Mouse (Mus musculus) cerebellum, adult (tissue): ENCODE measurements around the gene a.
"Not testable (repeated sequence)": the region's sequence is repeated elsewhere in the genome, so short reads cannot be mapped to it uniquely, and the experiment has no call there.

Experiments used
- ATAC-seq: cut with Nextera tagmentation; 2 replicates; pipeline ENCODE4 v1.9.2; 2017; ENCODE audit warnings: mild to moderate bottlenecking, moderate library complexity, mixed read lengths; ENCODE audit not compliant: insufficient number of reproducible peaks, low FRiP score, low TSS enrichment

Gene a

DNA sequence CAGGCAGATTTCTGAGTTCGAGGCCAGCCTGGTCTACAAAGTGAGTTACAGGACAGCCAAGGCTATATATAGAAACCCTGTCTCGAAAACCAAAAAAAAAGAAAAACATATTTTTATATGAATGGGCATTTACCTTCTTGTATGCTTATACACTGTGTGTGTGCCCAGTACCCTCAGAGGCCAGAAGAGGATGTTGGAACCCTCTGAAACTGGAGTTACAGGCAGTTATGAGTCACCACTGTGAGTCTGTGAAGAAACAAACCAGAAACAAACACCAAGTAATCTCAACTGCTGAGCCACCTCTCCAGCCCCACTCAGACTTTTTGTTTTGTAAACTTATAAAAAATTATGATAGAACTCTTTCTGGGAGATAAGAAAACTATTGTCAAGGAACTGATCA, 255.6 kb downstream of the a start:
- no peak for ATAC-seq

DNA sequence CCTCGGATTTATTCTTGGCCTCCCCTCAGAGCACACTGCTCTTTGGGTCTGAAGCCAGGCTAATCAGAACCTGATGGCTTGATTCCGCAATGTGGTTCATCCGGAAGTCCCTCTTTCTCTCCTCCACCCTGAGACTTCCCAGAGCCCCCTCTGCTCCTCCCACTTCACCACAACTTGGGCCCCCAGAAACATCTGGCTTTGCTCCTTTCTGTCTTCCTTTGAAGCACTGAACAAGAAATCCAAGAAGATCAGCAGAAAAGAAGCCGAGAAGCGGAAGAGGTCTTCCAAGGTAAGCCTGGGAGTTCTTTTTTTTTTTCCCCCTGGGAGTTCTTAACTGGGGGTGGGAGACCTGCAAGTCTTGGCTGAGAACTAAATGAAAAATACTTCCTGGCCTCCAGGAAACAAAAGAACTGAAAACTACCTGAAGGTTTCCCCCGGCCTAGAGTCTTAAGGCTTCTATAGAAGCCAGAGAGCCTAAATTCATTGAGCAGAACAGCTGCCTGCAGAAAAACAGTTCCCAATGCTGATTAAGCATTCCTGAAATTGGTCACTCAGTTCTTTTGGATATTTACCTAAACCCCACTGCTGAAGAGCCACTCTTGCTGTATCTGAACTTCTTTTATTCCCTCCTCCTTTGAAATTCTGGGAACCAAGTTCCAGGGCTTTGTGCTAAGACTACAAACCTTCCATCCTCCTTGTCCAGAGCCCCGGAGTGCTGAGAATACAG, 256.4 kb downstream of the a start:
- ATAC-seq = no peak

DNA sequence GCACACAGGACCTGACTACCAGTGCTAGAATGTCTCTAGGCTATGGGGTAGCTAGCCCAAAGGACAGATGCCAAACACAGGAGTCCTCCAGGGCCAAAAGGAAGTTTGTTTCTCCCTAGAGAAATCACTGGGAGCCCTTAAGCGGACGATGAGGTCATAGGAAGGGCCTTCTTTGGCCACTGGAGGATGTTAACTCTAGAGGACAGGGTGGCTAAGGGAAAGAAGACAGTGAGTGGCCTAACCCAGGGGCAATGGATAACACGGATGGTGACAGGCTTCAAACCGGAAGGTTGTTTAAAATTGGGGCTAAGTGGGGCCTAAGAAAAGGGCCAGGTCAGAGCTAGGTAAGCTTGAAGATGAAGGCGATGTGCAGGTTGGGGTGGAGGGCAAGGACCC, 258.9 kb downstream of the a start:
- no peak; the same call in 1 of the 2 replicates for ATAC-seq

DNA sequence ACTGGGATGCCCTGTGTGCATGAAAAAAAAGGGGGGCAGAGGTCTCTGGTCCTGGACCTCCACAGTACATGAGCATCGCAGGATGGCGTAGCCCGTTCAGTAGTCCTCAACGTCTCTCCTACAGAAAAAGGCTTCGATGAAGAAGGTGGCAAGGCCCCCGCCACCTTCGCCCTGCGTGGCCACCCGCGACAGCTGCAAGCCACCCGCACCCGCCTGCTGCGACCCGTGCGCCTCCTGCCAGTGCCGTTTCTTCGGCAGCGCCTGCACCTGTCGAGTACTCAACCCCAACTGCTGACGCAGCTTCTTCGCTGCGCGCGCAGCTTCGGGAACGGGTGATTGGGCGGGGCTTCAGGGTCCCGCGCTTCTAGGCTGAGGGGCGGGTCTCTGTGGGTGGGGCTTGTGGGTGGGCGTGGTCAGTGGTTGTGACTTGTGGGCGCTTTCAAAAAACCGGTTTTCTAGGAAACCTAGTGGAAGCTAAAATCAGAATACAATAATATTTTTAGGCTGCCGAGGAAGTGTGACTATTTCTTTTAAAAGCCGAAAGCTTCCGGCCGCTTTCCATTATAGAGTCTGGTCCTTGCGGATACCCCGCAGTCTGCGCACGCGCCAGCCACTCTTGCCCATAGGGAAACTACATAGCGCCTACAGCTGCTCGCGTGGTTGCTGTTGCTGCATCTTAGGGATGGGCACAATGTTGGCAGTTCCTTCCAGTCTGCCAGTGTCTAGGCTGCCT, 259.5 kb downstream of the a start:
- ATAC-seq = peak; percentile 90

DNA sequence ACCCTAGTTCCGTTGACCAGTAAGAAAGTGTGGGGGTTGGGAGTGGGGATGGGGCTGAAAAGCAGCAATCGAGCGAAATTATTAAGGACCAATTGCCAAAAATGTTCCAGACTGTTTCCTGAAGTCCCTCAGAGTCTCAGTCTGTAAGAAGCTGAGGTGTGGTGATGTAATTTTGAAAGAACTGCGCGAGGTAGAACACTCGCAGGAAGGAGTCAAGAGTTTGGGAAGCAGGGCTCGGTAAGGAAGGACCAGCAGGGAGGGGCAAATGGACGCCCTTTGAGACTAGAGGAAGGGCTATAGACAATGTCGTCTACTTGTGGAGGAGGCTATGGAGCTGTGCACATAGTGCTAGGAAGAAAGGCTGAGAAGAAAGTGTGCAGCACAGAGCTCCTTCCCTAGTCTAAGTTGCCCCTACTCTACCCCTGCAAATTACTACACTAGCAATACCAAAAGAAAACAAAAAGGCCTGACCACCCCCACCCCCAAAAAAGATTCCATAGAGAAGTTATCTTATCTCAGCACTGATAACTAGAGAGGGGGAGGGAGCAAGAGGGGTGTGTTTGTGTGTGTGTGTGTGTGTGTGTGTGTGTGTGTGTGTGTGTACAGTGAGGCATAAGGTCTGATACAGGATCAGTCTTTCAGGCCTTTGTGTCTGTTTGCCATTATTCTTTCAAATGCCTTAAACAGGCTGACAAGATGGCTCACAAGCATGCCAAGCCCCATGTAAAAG, 260.6 kb downstream of the a start:
- no peak for ATAC-seq

DNA sequence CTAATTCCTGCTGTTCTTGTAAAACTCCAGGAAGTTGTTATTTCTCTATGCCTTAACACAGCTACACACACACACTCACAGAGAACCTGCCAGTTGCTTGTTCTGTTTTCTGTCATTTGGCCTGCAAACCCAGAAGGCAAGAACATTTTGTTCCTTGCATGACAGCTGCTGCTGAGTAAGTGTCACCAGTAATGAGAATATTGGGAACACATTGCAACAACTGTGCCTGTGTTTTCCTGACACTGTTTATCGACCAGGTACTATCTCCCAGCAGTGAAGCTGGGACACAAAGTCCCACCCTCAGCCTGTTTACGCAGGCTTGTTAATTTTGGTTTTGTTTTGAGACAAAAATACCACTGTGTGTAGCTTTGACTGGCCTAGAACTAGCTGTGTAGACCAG, 261.5 kb downstream of the a start:
- no peak for ATAC-seq

DNA sequence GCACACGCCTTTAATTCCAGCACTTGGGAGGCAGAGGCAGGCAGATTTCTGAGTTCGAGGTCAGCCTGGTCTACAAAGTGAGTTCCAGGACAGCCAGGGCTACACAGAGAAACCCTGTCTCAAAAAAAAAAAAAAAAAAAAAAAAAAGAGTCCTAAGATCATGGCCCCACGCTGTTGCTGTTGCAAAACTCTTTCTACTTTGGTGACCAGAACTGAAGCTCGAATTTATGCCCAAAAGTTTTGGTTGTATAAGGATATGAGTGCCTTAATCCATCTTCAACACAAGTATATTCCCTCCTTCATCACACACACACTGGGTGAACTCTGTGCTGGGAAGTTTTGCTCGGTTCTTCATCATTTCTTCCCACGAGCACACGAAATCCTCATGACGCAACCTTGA, 262.3 kb downstream of the a start:
- ATAC-seq = not testable (repeated sequence)

DNA sequence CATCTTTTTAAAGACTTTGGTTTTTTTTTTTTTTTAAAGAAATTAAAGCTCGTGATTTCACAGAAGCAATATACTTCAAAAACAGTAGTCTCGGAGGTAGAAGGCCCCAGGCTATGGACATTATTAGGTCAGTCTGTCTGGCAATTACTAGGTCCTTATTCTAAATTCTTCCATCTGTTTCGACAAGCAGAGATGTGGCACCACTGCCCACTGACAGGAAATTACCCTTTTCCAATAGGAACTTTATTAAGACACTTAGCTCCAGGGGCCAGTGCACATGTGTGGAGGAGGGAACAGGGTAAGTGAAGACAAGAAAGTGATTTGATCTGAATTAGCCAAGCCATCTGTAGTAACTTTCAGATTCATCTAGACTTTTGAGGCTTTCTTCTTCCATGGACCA, 263.5 kb downstream of the a start:
- no peak for ATAC-seq

DNA sequence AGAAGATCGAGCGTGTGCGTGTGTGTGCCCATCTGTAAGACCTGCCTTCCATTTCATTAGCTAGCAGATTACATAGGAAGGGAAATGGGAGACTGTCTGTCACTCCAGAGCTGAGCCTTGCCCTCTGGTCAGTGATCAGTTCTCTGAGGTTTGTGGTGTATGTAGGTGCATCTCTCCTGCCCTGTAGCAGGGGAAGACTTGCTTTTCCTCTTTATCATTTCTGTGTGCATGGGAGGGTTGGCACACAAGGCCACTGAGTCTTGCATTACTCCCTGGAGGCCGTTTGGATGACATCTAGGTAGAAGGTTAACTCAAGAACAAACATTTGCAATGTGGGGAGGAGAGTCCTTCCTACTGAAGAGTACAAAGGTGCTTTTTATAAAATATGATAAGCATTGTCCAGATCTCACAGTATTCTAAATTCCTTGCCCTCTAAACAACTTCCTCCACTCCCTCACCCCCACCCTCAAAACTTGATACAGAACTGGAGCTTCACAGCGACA, 264.9 kb downstream of the a start:
- ATAC-seq = no peak

DNA sequence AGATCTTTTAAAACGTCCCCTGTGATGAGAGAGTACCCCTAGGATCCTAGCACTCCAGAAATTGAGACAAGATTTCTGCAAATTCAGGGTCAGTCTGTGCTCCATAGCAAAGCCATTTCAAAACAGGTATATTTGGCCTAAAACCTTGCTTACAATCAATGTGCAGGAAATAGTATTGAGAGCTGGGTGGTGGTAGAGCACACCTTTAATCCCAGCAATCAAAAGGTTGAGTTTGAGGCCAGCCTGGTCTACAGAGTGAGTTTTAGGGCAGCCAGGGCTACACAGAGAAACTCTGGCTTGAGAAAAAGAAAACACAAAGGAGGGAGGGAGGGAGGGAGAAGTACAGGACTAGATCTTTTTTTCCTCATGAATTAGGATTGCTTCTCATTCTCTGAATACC, 266.2 kb downstream of the a start:
- no peak for ATAC-seq

DNA sequence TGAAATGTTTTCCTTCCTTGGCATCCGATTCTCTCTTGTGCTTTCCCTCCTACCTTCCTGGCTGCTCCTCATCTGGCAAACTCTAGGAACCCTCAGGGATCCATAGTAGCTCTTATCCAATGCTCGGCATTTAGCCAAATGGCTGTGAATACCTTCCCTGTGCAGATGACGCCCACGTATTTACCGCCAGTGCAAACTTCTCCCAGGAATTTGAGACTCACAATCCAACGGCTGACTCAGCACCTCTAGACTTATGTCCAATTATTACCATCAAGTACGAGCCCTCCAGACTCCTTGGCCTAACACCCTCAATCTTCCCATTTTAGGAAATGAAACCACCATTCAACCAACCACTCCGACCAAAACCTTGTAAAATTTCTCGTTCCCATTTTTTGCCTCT, 279.8 kb downstream of the a start:
- no peak for ATAC-seq

DNA sequence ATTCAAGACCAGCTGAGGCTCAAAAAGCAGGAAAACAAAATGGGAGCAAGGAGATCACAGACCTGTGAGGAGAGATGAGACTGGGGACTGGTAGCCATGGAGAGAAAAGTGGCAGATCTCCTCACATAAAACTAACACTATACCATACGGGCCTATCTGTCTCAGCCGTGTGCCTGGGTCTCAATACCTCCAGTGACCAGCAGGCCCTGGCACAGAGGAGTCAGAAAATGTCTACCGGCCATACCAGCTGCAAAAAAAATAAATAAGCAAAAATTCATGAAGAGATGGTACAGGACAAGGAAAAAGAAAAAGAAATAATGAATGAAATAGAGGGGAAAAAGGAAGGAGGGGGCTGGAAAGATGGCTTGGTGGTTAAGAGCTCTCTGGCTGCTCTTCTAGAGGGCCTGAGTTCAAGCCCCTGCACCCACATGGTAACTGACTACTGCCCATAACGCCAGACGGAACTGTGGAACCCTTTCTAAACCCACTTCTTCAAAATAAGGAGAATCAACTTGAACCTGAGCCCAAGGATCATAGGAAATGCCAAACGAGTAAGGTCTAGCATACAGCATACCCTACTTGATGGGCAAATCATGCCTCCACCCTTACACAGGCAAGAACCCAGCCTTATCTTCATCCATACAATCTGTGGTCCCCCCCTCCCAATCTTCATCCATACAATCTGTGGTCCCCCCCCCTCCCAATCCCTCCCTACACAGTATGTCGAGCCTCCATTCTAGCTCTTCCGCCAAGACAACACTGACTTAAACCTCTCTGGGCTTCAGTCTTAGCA, 281.3 kb downstream of the a start:
- no peak for ATAC-seq

DNA sequence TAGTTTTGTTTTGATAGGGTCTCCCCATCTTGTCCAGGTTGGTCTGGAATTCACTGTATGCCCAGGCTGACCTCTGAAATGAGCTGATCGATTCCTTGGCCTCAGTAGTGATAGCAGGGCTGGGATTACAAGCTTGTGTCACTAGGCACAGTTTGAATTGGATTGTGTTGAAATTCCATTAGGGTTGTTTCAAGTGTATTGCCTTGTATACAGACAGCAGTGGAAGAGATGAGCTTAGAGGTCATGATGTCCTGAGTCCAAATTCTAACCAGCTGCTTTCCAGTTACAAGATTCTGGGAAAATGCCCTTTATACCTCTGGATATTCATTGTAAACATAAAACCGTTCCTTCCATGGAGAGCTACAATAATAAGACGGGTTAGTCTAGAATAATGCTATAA, 282.1 kb downstream of the a start:
- no peak for ATAC-seq

DNA sequence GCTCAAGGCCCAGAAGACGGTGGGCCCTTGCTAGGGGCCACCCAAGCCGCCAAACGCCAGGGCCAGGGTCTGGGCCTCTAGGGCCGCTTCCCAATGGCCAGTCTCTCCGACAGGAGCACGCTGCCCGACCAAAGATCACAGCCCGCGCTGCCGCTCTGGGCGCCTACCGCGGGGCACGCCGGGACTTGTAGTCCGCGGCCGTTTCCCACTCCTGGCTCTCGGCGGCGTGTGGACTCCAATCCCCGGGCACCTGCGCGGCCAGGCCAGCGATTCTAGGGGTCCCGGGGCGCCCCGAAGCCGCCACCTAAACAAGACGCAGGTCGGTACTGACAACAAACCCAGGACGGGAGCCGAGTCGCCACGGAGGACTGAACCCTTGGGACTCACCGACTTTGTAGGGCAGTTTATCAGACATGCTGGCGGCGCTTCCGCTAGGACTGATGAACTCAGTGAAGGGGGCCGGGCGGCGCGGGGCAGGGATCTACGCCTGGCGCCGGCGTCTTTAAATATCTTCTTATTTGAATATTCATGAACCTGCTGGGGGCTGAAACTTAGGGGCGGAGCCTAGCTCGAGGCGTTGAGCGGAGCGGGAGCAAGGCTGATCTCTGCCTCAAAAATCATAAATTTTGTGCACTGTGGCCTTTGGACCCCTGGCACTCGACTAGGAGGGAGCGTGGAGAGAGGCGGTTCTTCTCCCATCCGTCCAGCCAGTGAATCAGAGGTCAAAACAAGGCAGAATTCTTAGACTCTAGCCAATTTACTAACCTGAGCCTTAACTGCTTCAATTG, 283.0 kb downstream of the a start, which contains the start of gene Ahcy:
Ahcy (minus strand) TSS at position 520 of the 788 bp plus-strand sequence.
- peak; percentile 95 for ATAC-seq

DNA sequence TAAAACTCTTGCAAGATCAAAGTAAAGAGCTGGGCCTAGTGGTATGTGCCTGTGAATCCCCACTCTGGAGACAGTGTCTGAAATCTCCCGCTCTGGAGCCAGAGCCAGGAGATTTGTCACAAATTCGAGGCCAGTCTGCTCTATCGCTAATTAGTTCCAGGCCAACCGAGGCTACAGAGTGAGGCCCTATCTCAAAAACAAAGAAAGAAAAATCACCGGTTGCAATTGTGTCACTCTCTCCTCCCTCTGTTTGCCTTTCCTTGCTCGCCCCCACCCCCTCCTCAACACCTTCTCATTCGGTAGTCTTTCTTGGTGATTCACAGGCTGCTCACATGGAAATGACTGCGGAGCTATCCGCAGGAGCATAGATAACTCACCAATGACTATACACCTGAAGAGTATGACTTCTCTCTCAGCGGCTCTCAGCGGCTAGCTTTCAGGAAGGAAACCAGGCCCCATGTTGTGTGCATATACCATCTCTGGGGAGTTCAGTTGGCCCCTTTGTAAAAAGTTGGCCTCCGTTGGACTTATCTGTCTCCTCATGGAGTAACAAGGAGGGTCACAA, 283.6 kb downstream of the a start:
- no peak for ATAC-seq

DNA sequence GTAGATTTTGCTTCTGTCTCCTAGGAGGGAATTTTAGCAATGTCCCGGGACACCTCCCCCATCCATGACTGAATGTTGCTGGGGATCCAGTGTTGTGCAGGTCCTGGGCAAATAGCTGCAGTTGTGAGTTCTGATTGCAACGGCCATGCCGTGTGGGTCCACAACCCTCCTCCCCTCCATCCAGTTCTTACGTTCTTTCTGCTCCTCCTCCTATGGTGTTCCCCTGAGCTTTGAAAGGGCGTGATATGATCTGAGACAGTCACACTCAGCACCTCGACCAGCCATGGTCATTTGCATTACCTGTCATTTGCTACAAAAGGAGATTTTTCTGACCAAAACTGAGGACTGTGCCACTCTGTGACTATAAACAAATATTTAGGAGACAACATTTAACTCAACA, 284.4 kb downstream of the a start:
- ATAC-seq = no peak

DNA sequence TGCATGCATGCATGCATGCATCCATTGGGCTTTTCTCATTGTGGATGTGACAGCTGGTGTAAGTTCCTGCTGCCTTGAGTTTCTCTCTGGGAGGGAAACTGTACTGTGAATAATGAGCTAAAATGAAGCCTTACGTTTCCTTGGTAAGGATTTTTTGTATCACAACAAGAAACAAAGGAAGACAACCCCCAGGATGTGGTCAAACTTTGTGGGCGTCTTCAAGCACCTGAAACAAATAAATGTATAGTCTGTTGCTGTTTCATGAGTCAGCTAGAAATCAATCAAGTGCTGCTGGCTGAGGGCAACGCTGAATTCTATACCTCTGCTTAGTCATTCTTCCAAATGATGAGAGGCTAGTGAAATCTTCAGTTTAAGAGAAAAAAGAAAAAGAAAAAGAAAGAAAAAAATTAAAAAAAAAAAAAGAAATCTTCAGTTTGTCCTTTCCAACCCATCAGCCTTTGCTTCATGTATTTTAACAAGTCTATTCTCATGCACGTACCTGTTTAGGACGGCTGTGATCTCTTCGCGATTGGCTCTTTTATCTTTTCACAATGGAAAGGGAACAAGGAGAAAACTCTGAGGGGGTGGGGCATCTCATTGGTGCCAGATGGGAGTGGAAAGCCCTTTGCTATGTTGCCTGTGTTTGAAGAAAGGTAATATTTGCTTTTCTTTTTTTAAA, 288.4 kb downstream of the a start:
- ATAC-seq = no peak

DNA sequence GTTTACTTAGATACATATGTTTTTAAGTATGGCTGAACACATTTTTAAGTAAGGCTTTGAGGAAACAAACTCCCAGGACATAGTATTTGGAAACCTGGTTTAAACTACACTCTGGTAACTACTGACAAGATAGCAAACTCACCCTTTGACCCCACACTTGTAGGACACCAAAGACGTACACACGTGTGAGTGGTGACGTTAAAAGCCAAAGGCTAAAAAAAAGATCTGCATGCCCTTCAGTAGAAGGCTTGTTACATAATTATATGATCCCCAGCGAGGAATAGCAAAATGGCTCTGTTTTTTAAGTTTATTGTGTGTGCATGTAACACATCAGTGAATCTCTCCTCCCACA, 289.0 kb downstream of the a start:
- ATAC-seq = no peak

DNA sequence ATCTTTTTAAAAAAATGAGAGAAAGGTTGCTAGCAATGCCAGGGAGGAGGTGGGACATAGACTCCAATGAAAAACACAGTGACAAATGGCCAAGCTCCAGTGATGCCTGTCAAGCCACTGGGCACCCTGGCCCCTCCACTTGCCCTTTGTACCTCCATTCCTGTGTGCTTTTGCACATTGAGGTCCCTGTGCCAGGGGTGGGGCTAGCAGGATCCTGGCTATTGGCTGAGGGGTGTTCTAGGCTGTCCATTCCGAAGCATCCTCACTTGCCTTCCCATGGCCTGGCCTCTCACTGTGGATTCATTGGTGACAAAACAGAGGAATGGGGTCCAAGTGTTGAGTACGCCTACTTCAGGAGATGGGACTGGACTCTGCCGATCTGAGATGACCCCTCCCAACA, 289.9 kb downstream of the a start:
- ATAC-seq = no peak
